Mouse (Mus musculus) CH12.LX (cell line): ENCODE data around the gene Rhob. TPM values are rescaled to one million over a fixed set of nuclear protein-coding genes. Genes with fewer than 3 reads are reported as not detected.

Experiments
- DNase-seq: peaks from one replicate; pipeline ENCODE4 v3.0.0-alpha.2; 2013; ENCODE audit errors: extremely low read depth
- H3K27ac ChIP-seq: 2 replicates; pipeline ENCODE4 v1.5.1; 2012; ENCODE audit warnings: low read depth, mild to moderate bottlenecking, control low read depth, moderate library complexity; ENCODE audit not compliant: insufficient read depth
- H3K27me3 ChIP-seq: replicated peaks from 2 replicates; pipeline ENCODE3; 2012; ENCODE audit warnings: inconsistent platforms
- H3K36me3 ChIP-seq, 2 experiments: replicated peaks in 1 of 2; 2 replicates each; pipeline versions ENCODE3 to v1.6.1; 2012; ENCODE audit warnings: inconsistent platforms in 1 of 2, low read length in 1 of 2, mild to moderate bottlenecking in 1 of 2, mixed read lengths in 1 of 2, moderate library complexity in 1 of 2; ENCODE audit not compliant: control insufficient read depth in 1 of 2, insufficient read depth in 1 of 2
- H3K4me1 ChIP-seq, 2 experiments: 2 replicates each; pipeline ENCODE4 v1.6.1; 2012; ENCODE audit warnings: inconsistent platforms in 1 of 2, moderate library complexity in 1 of 2; ENCODE audit not compliant: insufficient read depth in 2 of 2, control insufficient read depth in 1 of 2
- H3K4me2 ChIP-seq: 2 replicates; pipeline ENCODE4 v1.6.1; 2012; ENCODE audit warnings: low read depth, mild to moderate bottlenecking, control low read depth; ENCODE audit not compliant: poor library complexity, insufficient read depth, severe bottlenecking
- H3K4me3 ChIP-seq, 3 experiments: fragments of 150-350 bp in 1 of 3; sonication (generic) in 1 of 3; replicated peaks in 1 of 3; 2 replicates each; pipeline versions ENCODE3 to v1.5.1; 2011 to 2012; ENCODE audit warnings: low read depth in 2 of 3, low read length in 2 of 3, mild to moderate bottlenecking in 2 of 3, moderate library complexity in 2 of 3, control low read depth in 1 of 3, improper control_type of control experiment in 1 of 3, inconsistent platforms in 1 of 3, mixed read lengths in 1 of 3; ENCODE audit not compliant: poor library complexity in 1 of 3
- H3K79me2 ChIP-seq: replicated peaks from 2 replicates; pipeline ENCODE4 v1.6.1; 2012; ENCODE audit warnings: mild to moderate bottlenecking, moderate library complexity; ENCODE audit not compliant: control insufficient read depth, poor library complexity, insufficient read depth, severe bottlenecking; ENCODE audit errors: extremely low read depth
- H3K9ac ChIP-seq: 2 replicates; pipeline ENCODE4 v1.6.1; 2012; ENCODE audit warnings: low read depth, mild to moderate bottlenecking, control low read depth, moderate library complexity; ENCODE audit not compliant: insufficient read depth
- H3K9me3 ChIP-seq: replicated peaks from 2 replicates; pipeline ENCODE3; 2012; ENCODE audit warnings: low read length, inconsistent platforms, mixed read lengths
- BHLHE40 ChIP-seq: IDR thresholded peaks from 2 replicates; pipeline ENCODE4 v1.6.1; 2011; ENCODE audit warnings: mild to moderate bottlenecking, low read depth, low read length, improper control_type of control experiment
- CHD1 ChIP-seq: IDR thresholded peaks from 2 replicates; pipeline ENCODE4 v1.6.1; 2012; ENCODE audit warnings: low read depth, low read length, improper control_type of control experiment, inconsistent platforms
- CHD2 ChIP-seq: IDR thresholded peaks from 2 replicates; pipeline ENCODE4 v1.6.1; 2011; ENCODE audit warnings: low read length, improper control_type of control experiment
- CTCF ChIP-seq, 2 experiments: IDR thresholded peaks in 1 of 2; conservative IDR thresholded peaks in 1 of 2; 2 replicates each; pipeline ENCODE4 v1.5.1; 2011 to 2012; ENCODE audit warnings: low read depth in 2 of 2, low read length in 2 of 2, improper control_type of control experiment in 1 of 2, inconsistent platforms in 1 of 2, mild to moderate bottlenecking in 1 of 2, moderate library complexity in 1 of 2
- E2F4 ChIP-seq: IDR thresholded peaks from 2 replicates; pipeline ENCODE4 v1.6.1; 2011; ENCODE audit warnings: low read depth, low read length, improper control_type of control experiment; ENCODE audit not compliant: insufficient replicate concordance
- ELF1 ChIP-seq: IDR thresholded peaks from 2 replicates; pipeline ENCODE4 v1.6.1; 2014; ENCODE audit warnings: low read depth, mild to moderate bottlenecking, inconsistent platforms, low read length, improper control_type of control experiment
- EP300 ChIP-seq: IDR thresholded peaks from 2 replicates; pipeline ENCODE4 v1.6.1; 2011; ENCODE audit warnings: low read length, improper control_type of control experiment
- GABPA ChIP-seq: IDR thresholded peaks from 2 replicates; pipeline ENCODE4 v1.6.1; 2012; ENCODE audit warnings: low read depth, low read length, improper control_type of control experiment, inconsistent platforms; ENCODE audit not compliant: insufficient replicate concordance
- HCFC1 ChIP-seq: IDR thresholded peaks from 2 replicates; pipeline ENCODE4 v1.6.1; 2012; ENCODE audit warnings: low read depth, mild to moderate bottlenecking, inconsistent platforms, low read length, improper control_type of control experiment
- JUN ChIP-seq: IDR thresholded peaks from 2 replicates; pipeline ENCODE4 v1.6.1; 2011; ENCODE audit warnings: low read depth, mild to moderate bottlenecking, low read length, improper control_type of control experiment, moderate library complexity; ENCODE audit not compliant: insufficient read depth
- JUND ChIP-seq: conservative IDR thresholded peaks from 2 replicates; pipeline ENCODE4 v1.6.1; 2011; ENCODE audit warnings: low read depth, low read length, improper control_type of control experiment
- KAT2A ChIP-seq: IDR thresholded peaks from 2 replicates; pipeline ENCODE4 v1.6.1; 2012; ENCODE audit warnings: low read length, improper control_type of control experiment, inconsistent platforms; ENCODE audit not compliant: insufficient replicate concordance
- MAX ChIP-seq: IDR thresholded peaks from 2 replicates; pipeline ENCODE4 v1.6.1; 2011; ENCODE audit warnings: low read length, improper control_type of control experiment
- MEF2A ChIP-seq: IDR thresholded peaks from 2 replicates; pipeline ENCODE4 v1.6.1; 2014; ENCODE audit warnings: low read depth, mild to moderate bottlenecking, inconsistent platforms, low read length, improper control_type of control experiment, borderline replicate concordance
- MXI1 ChIP-seq: IDR thresholded peaks from 2 replicates; pipeline ENCODE4 v1.6.1; 2011; ENCODE audit warnings: mild to moderate bottlenecking, low read depth, low read length, improper control_type of control experiment
- POLR2A ChIP-seq: IDR thresholded peaks from 2 replicates; pipeline ENCODE4 v1.6.1; 2011; ENCODE audit warnings: low read depth, mild to moderate bottlenecking, improper control_type of control experiment, low read length
- RAD21 ChIP-seq: IDR thresholded peaks from 2 replicates; pipeline ENCODE4 v1.6.1; 2011; ENCODE audit warnings: low read depth, mild to moderate bottlenecking, low read length, improper control_type of control experiment, moderate library complexity
- SMC3 ChIP-seq: IDR thresholded peaks from 2 replicates; pipeline ENCODE4 v1.6.1; 2011; ENCODE audit warnings: low read depth, low read length, improper control_type of control experiment
- TCF12 ChIP-seq: IDR thresholded peaks from 2 replicates; pipeline ENCODE4 v1.6.1; 2014; ENCODE audit warnings: low read depth, mild to moderate bottlenecking, inconsistent platforms, low read length, improper control_type of control experiment
- UBTF ChIP-seq: IDR thresholded peaks from 2 replicates; pipeline ENCODE4 v1.6.1; 2012; ENCODE audit warnings: low read depth, mild to moderate bottlenecking, inconsistent platforms, low read length, improper control_type of control experiment, moderate library complexity
- USF1 ChIP-seq: IDR thresholded peaks from 2 replicates; pipeline ENCODE4 v1.6.1; 2014; ENCODE audit warnings: low read depth, mild to moderate bottlenecking, inconsistent platforms, low read length, improper control_type of control experiment
- USF2 ChIP-seq: conservative IDR thresholded peaks from 2 replicates; pipeline ENCODE4 v1.6.1; 2011; ENCODE audit warnings: low read depth, low read length, improper control_type of control experiment
- ZC3H11A ChIP-seq: IDR thresholded peaks from 2 replicates; pipeline ENCODE4 v1.6.1; 2012; ENCODE audit warnings: low read depth, mild to moderate bottlenecking, inconsistent platforms, low read length, improper control_type of control experiment
- ZKSCAN1 ChIP-seq: IDR thresholded peaks from 2 replicates; pipeline ENCODE4 v1.6.1; 2012; ENCODE audit warnings: low read depth, inconsistent platforms, low read length, improper control_type of control experiment, borderline replicate concordance
- ZMIZ1 ChIP-seq: IDR thresholded peaks from 2 replicates; pipeline ENCODE4 v1.6.1; 2012; ENCODE audit warnings: low read depth, mild to moderate bottlenecking, inconsistent platforms, low read length, improper control_type of control experiment
- dilution Hi-C: fragments of 300-500 bp; cut with MboI; formaldehyde crosslinking; loops from 2 replicates; pipeline ENCODE4 v1.14.3; 2020; ENCODE audit warnings: low sequenced_read_pairs; ENCODE audit not compliant: extremely low pct_unique_long_range_greater_than_20kb, extremely low pct_ligation_motif_present
- in situ Hi-C: fragments of 300-500 bp; cut with MboI; formaldehyde crosslinking; loops from 3 replicates; pipeline ENCODE4 v1.14.3; 2019; ENCODE audit warnings: low sequenced_read_pairs, low pct_ligation_motif_present, low pct_unique_long_range_greater_than_20kb, mixed read lengths
- polyA plus RNA-seq: library from polyadenylated mRNA; unstranded; fragments of >175 nt; gene quantifications from 2 replicates; pipeline ENCODE4 v1.2.1, GENCODE M21; 2012; ENCODE audit warnings: low read depth; ENCODE audit not compliant: insufficient read length
- total RNA-seq, 2 experiments: library from RNA; depleted of rRNA; stranded (reverse); fragments of 300-350 nt in 1 of 2; fragments of >200 nt in 1 of 2; gene quantifications; 2 replicates each; pipeline ENCODE4 v1.2.3; 2012 to 2014

Rhob gene
- total and polyA plus RNA-seq, 3 experiments = 42.1 to 54.1 (median 52.9) TPM

GRCm38 (mm10) chr12:8494675-8495074 lies 5.1 kb downstream of the Rhob start:
- Histone ChIP-seq H3K4me3 (no peak overlapping the region), H3K9ac (no peak overlapping the region), H3K9me3 (no peaks in the 10 kb centered on the region), H3K79me2 (peaks cover 15% of the 10 kb centered on the region), H3K4me1 (peaks cover 0 to 18% of the 10 kb centered on the region in 2 experiments; a peak in 3 of 4 replicates), H3K4me2 (no peak overlapping the region)
- in situ Hi-C loops = no loop called here
- no peak for DNase-seq
- TF ChIP-seq POLR2A (no peak), ZC3H11A (no peak), CHD2 (no peak), ELF1 (no peak), SMC3 (no peak), MAX (no peak), EP300 (no peak), USF1 (no peak), ZKSCAN1 (no peak), CHD1 (no peak), MXI1 (no peak), E2F4 (no peak), CTCF (conservative IDR thresholded peaks at IDR 0.05 in 1 of 2, IDR thresholded peaks at IDR 0.05 in 1 of 2; ENCODE audit: low read depth in 2 of 2, low read length in 2 of 2) (no peak), HCFC1 (no peak), JUN (no peak), USF2 (no peak), JUND (no peak), KAT2A (no peak)
- TF ChIP-seq, all 38 proteins: peak for 0
- H3K27me3 ChIP-seq = no peaks in the 10 kb centered on the region
- H3K27ac ChIP-seq = no peak overlapping the region
- dilution Hi-C loops = no loop called here
- H3K36me3 ChIP-seq = peaks cover 0 to 7% of the 10 kb centered on the region in 2 experiments

GRCm38 (mm10) chr12:8493386-8493785 lies 6.4 kb downstream of the Rhob start:
- no peaks in the 10 kb centered on the region for H3K9me3 ChIP-seq
- H3K9ac ChIP-seq = no peak overlapping the region
- DNase-seq = no peak
- H3K4me1 ChIP-seq = peaks cover 3 to 21% of the 10 kb centered on the region in 2 experiments; a peak in 3 of 4 replicates
- H3K4me2 ChIP-seq = no peak overlapping the region
- no peak overlapping the region for H3K27ac ChIP-seq
- H3K79me2 ChIP-seq = peaks cover 5% of the 10 kb centered on the region
- H3K27me3 ChIP-seq = no peaks in the 10 kb centered on the region
- peaks cover 0 to 2% of the 10 kb centered on the region in 2 experiments for H3K36me3 ChIP-seq
- dilution Hi-C loops = no loop called here
- in situ Hi-C loops = no loop called here
- H3K4me3 ChIP-seq = no peak overlapping the region
- TF ChIP-seq USF1 (no peak), JUND (no peak), POLR2A (no peak), RAD21 (no peak), GABPA (no peak), MEF2A (no peak), ZMIZ1 (no peak), ELF1 (no peak), USF2 (no peak), UBTF (no peak), CHD2 (no peak), E2F4 (no peak), EP300 (no peak), TCF12 (no peak), BHLHE40 (no peak), HCFC1 (no peak)
